Mouse (Mus musculus) stomach, postnatal 0 days (tissue): ENCODE data around the gene Sel1l2. TPM values are rescaled to one million over a fixed set of nuclear protein-coding genes. Genes with fewer than 3 reads are reported as not detected.
"Not testable (repeated sequence)": the region's sequence is repeated elsewhere in the genome, so short reads cannot be mapped to it uniquely, and the experiment has no call there.

Source experiments
- ATAC-seq: fragments of 200-750 bp; cut with Nextera tagmentation; 2 replicates; pipeline ENCODE4 v1.8.0; 2017; ENCODE audit not compliant: low FRiP score, low TSS enrichment
- DNase-seq: peaks from one replicate; pipeline ENCODE4 v3.0.0-alpha.2; 2016; ENCODE audit warnings: low spot score
- H3K27ac ChIP-seq: fragments of 300-500 bp; sonication (generic); replicated peaks from 2 replicates; pipeline ENCODE4 v1.5.1; 2014; ENCODE audit warnings: mild to moderate bottlenecking, control low read depth
- H3K27me3 ChIP-seq: fragments of 300-500 bp; sonication (generic); 2 replicates; pipeline ENCODE4 v1.6.1; 2014; ENCODE audit warnings: low read length; ENCODE audit not compliant: control insufficient read depth, insufficient read depth
- H3K36me3 ChIP-seq: fragments of 300-500 bp; sonication (generic); 2 replicates; pipeline ENCODE4 v1.6.1; 2014; ENCODE audit warnings: low read length, mixed read lengths; ENCODE audit not compliant: control insufficient read depth, insufficient read depth
- H3K4me1 ChIP-seq: fragments of 300-500 bp; sonication (generic); replicated peaks from 2 replicates; pipeline ENCODE4 v1.6.1; 2014; ENCODE audit warnings: antibody characterized with exemption; ENCODE audit not compliant: control insufficient read depth, insufficient read depth
- H3K4me2 ChIP-seq: fragments of 300-500 bp; sonication (generic); replicated peaks from 2 replicates; pipeline ENCODE4 v1.6.1; 2014; ENCODE audit warnings: low read depth, mild to moderate bottlenecking, control low read depth, moderate library complexity
- H3K4me3 ChIP-seq: fragments of 300-500 bp; sonication (generic); 2 replicates; pipeline ENCODE4 v1.5.1; 2014; ENCODE audit warnings: low read depth, low read length, control low read depth
- H3K9ac ChIP-seq: fragments of 300-500 bp; sonication (generic); 2 replicates; pipeline ENCODE4 v1.6.1; 2014; ENCODE audit warnings: mild to moderate bottlenecking, low read length, control low read depth, mixed read lengths
- H3K9me3 ChIP-seq: fragments of 300-500 bp; sonication (generic); 2 replicates; pipeline ENCODE4 v1.6.1; 2016; ENCODE audit warnings: low read length; ENCODE audit not compliant: control insufficient read depth
- CTCF ChIP-seq: IDR thresholded peaks from 2 replicates; pipeline ENCODE4 v1.5.1; 2016; ENCODE audit warnings: antibody characterized with exemption, low read depth, mild to moderate bottlenecking, moderate library complexity
- EP300 ChIP-seq: optimal IDR thresholded peaks from 2 replicates; pipeline ENCODE3; 2016; ENCODE audit warnings: antibody characterized with exemption
- WGBS: fragments of 180-500 bp; shearing (Covaris S2); extraction: QIAGEN DNeasy Blood & Tissue Kit; methylation state at CpG from one replicate; pipeline ENCODE4 v1.1.7; 2014; 5-methylcytosine and 5-hydroxymethylcytosine counted together
- polyA plus RNA-seq: library from polyadenylated mRNA; unstranded; fragments of >200 nt; fragmentation: Nextera tagmentation; extraction: Ambion mirVana; gene quantifications from 2 replicates; pipeline ENCODE4 v1.2.1, GENCODE M21; 2015

The Sel1l2 gene
- polyA plus RNA-seq, 1 experiment from 2014 or later: not detected

- no peaks in the 10 kb centered on the region for H3K9me3 ChIP-seq
- 90% methylated on average over 7 of the region's 7 CpGs for WGBS
- no peak overlapping the region for H3K9ac ChIP-seq
- no peak overlapping the region for H3K27ac ChIP-seq
- peaks cover 14% of the 10 kb centered on the region; the same call in 1 of the 2 replicates for H3K36me3 ChIP-seq
- ATAC-seq (no peak), DNase-seq (no peak)
- no peaks in the 10 kb centered on the region for H3K4me1 ChIP-seq
- TF ChIP-seq CTCF (no peak), EP300 (no peak)
- no peak overlapping the region for H3K4me3 ChIP-seq
- H3K27me3 ChIP-seq: no peaks in the 10 kb centered on the region
- H3K4me2 ChIP-seq: no peak overlapping the region
Observed at GRCm38 (mm10) chr2:140203756-140204155, 185.8 kb downstream of the Sel1l2 start.

DNA sequence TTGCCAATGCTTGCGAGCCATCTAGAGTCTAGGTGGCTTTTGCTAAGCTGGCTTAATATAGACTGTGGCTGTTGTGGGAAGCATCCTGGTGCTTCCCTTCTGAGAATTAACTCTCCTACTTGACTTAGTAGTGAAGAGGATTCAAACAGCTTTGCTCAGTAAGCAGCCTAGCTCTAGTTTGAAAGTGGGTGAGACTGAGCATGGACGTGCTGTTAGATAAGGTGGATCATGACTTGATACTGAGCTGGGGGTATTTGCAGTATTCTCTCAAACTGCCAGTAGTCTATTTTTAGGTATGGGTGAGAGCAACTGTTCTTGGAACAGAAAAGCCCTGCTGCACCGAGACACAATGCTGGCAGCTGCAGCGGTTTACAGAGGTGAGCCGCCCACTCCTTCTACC lies 186.9 kb downstream of the Sel1l2 start:
- TF ChIP-seq CTCF (no peak), EP300 (no peak)
- DNase-seq (no peak), ATAC-seq (no peak)
- no peaks in the 10 kb centered on the region for H3K27me3 ChIP-seq
- no peaks in the 10 kb centered on the region for H3K4me1 ChIP-seq
- no peaks in the 10 kb centered on the region for H3K9me3 ChIP-seq
- no peak overlapping the region for H3K4me3 ChIP-seq
- H3K36me3 ChIP-seq: peaks cover 14% of the 10 kb centered on the region; the same call in 1 of the 2 replicates
- H3K27ac ChIP-seq: no peak overlapping the region
- no peak overlapping the region for H3K4me2 ChIP-seq
- whole genome bisulfite sequencing: 76% methylated on average over 5 of the region's 5 CpGs
- no peak overlapping the region for H3K9ac ChIP-seq

DNA sequence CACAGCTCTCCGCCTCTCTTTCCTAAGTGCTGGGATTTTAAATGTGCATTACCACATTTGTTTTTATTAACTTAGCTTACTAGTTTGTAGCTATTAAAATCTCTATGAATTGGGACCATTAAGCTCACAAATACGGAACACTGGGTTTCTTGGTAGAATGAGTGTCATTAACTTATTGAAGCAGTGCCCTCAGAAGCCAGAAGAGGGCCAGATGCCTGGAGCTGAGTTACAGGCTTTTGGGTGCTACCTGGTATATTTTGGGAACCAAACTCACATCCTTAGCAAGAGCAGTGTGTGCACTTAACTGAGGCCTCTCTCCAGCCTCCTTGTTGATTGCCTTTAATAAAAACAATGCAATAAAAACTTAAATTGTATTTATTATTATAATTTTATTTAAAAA lies 188.8 kb downstream of the Sel1l2 start:
- TF ChIP-seq EP300 (no peak), CTCF (peak; percentile 60)
- no peaks in the 10 kb centered on the region for H3K9me3 ChIP-seq
- H3K27ac ChIP-seq: no peak overlapping the region
- DNase-seq (no peak), ATAC-seq (no peak)
- no peak overlapping the region for H3K4me3 ChIP-seq
- H3K27me3 ChIP-seq: no peaks in the 10 kb centered on the region
- WGBS: 67% methylated on average over 2 of the region's 2 CpGs
- H3K4me1 ChIP-seq: no peaks in the 10 kb centered on the region
- no peak overlapping the region for H3K4me2 ChIP-seq
- no peak overlapping the region for H3K9ac ChIP-seq
- H3K36me3 ChIP-seq: peaks cover 14% of the 10 kb centered on the region; the same call in 1 of the 2 replicates

GRCm38 (mm10) chr2:140185685-140186210 lies 203.8 kb downstream of the Sel1l2 start:
- H3K9me3 ChIP-seq, H3K4me1 ChIP-seq, ATAC-seq, H3K4me3 ChIP-seq, H3K27me3 ChIP-seq, H3K36me3 ChIP-seq, H3K9ac ChIP-seq, H3K4me2 ChIP-seq, DNase-seq, H3K27ac ChIP-seq: not testable (repeated sequence)
- 94% methylated on average over 3 of the region's 3 CpGs for WGBS

Other genes starting within 250 kb of the Sel1l2 start
- gene Gm17374, start 237.7 kb downstream of the Sel1l2 start, polyA plus RNA-seq: not detected in 2 replicates
- gene Esf1, start 219.1 kb downstream of the Sel1l2 start, polyA plus RNA-seq: 13.7 and 14.1 TPM in 2 replicates
- gene Ndufaf5, start 219.1 kb downstream of the Sel1l2 start, polyA plus RNA-seq: 15.2 and 16.8 TPM in 2 replicates
- gene Macrod2, start 5.6 kb upstream of the Sel1l2 start, polyA plus RNA-seq: 28.5 and 31.9 TPM in 2 replicates